Mouse (Mus musculus) lung, embryonic 14.5 days (tissue): ENCODE data around the gene Rpia. TPM values are rescaled to one million over a fixed set of nuclear protein-coding genes. Genes with fewer than 3 reads are reported as not detected.

Experiments
- ATAC-seq: fragments of 200-750 bp; cut with Nextera tagmentation; 2 replicates; pipeline ENCODE4 v1.8.0; 2017; ENCODE audit warnings: mild to moderate bottlenecking, moderate TSS enrichment, moderate library complexity; ENCODE audit not compliant: insufficient read depth
- DNase-seq: peaks from one replicate; pipeline ENCODE4 v3.0.0-alpha.2; 2015
- H3K27ac ChIP-seq: fragments of 300-500 bp; sonication (generic); 2 replicates; pipeline ENCODE4 v1.5.1; 2014; ENCODE audit warnings: low read depth, mild to moderate bottlenecking, moderate library complexity
- H3K27me3 ChIP-seq: fragments of 300-500 bp; sonication (generic); 2 replicates; pipeline ENCODE4 v1.6.1; 2014; ENCODE audit warnings: low read length, control low read depth; ENCODE audit not compliant: insufficient read depth
- H3K36me3 ChIP-seq: fragments of 300-500 bp; sonication (generic); 2 replicates; pipeline ENCODE4 v1.6.1; 2014; ENCODE audit warnings: control low read depth; ENCODE audit not compliant: insufficient read depth
- H3K4me1 ChIP-seq: fragments of 300-500 bp; sonication (generic); 2 replicates; pipeline ENCODE4 v1.6.1; 2014; ENCODE audit warnings: antibody characterized with exemption, control low read depth; ENCODE audit not compliant: insufficient read depth
- H3K4me2 ChIP-seq: fragments of 300-500 bp; sonication (generic); 2 replicates; pipeline ENCODE4 v1.6.1; 2014; ENCODE audit warnings: mild to moderate bottlenecking
- H3K4me3 ChIP-seq: fragments of 300-500 bp; sonication (generic); 2 replicates; pipeline ENCODE4 v1.5.1; 2014; ENCODE audit warnings: low read depth, low read length
- H3K9ac ChIP-seq: fragments of 300-500 bp; sonication (generic); 2 replicates; pipeline ENCODE4 v1.6.1; 2014
- H3K9me3 ChIP-seq: fragments of 300-500 bp; sonication (generic); 2 replicates; pipeline ENCODE4 v1.6.1; 2016; ENCODE audit warnings: low read depth, low read length, control low read depth
- CTCF ChIP-seq: IDR thresholded peaks from 2 replicates; pipeline ENCODE4 v1.5.1; 2016; ENCODE audit warnings: antibody characterized with exemption, low read depth
- WGBS: fragments of 180-500 bp; shearing (Covaris S2); extraction: QIAGEN DNeasy Blood & Tissue Kit; methylation state at CpG from one replicate; pipeline ENCODE4 v1.1.7; 2014; 5-methylcytosine and 5-hydroxymethylcytosine counted together
- polyA plus RNA-seq: library from polyadenylated mRNA; unstranded; fragments of >200 nt; fragmentation: Nextera tagmentation; extraction: Ambion mirVana; gene quantifications from 2 replicates; pipeline ENCODE4 v1.2.1, GENCODE M21; 2014

Gene Rpia
- polyA plus RNA-seq, 1 experiment from 2014 or later = 2.5 TPM

DNA sequence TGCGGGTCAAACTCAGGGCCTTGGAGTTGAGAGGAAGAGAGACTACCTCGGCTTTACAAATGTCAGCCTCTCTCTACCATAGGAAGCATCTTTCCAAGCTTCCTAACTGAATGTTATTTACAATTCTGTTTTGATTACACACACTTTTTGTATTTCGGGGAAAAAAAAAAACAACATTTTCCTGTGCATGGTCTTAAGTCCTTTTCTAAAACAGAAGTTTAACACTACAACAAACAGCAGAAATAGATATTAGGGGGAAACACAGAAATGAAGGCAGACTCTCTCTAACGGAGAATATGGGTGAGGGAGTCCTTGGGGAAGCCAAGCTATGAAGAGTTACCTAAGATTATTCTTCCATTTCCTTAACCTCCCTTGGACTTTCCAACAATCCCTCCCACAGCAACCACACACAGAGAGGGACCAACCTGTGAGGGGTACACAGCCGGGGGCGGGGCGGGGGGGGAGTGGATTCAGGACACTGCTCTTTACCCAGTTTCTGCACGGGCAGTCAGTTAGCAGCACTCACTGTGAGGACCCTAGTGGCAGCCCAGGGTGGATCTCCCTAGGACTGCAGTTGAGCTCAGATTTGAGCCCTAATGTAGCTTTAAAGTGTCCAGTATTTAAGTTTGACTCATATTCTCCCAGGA lies 40.7 kb downstream of the Rpia start:
- WGBS = 55% methylated on average over 8 of the region's 8 CpGs
- ATAC-seq (no peak), DNase-seq (no peak)
- no peak overlapping the region for H3K4me2 ChIP-seq
- H3K27ac ChIP-seq = no peak overlapping the region
- H3K36me3 ChIP-seq = no peaks in the 10 kb centered on the region
- H3K27me3 ChIP-seq = no peaks in the 10 kb centered on the region
- no peaks in the 10 kb centered on the region for H3K4me1 ChIP-seq
- TF ChIP-seq CTCF = no peak
- no peak overlapping the region for H3K4me3 ChIP-seq
- no peaks in the 10 kb centered on the region for H3K9me3 ChIP-seq
- no peak overlapping the region for H3K9ac ChIP-seq

- no peaks in the 10 kb centered on the region for H3K27me3 ChIP-seq
- WGBS = 75% methylated on average over 1 of the region's 1 CpGs
- no peak overlapping the region for H3K9ac ChIP-seq
- H3K4me2 ChIP-seq = no peak overlapping the region
- no peaks in the 10 kb centered on the region for H3K9me3 ChIP-seq
- no peak for ATAC-seq
- no peaks in the 10 kb centered on the region for H3K36me3 ChIP-seq
- H3K4me3 ChIP-seq = no peak overlapping the region
- H3K27ac ChIP-seq = no peak overlapping the region
- no peak for DNase-seq
- no peaks in the 10 kb centered on the region for H3K4me1 ChIP-seq
- TF ChIP-seq CTCF = no peak
Measured at GRCm38 (mm10) chr6:70749750-70750149, 42.3 kb downstream of the Rpia start.

DNA sequence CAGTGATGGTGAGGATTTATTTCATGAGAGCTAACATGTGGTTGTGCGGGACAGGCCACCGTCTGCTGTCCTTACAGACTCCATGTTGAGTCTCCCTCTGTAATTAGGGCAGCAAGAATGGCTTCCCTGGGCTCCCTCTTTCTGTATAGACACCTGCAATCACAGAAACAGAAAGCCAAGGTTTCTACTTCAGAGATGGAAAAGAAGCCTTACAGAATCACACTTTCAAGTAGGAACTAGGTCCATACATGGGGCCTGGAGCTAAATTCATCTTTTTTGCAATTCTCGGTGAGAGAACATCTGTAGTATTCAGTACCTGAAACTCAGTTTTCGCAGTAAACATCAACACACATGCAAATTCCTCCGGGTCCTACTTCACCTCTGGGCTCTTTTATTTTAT lies 44.3 kb downstream of the Rpia start:
- Histone ChIP-seq H3K9ac (no peak overlapping the region), H3K4me2 (no peak overlapping the region), H3K4me1 (no peaks in the 10 kb centered on the region), H3K9me3 (no peaks in the 10 kb centered on the region), H3K27me3 (no peaks in the 10 kb centered on the region), H3K27ac (no peak overlapping the region), H3K36me3 (no peaks in the 10 kb centered on the region), H3K4me3 (no peak overlapping the region)
- TF ChIP-seq CTCF = no peak
- ATAC-seq = no peak
- no peak for DNase-seq
- 85% methylated on average over 5 of the region's 5 CpGs for WGBS

GRCm38 (mm10) chr6:70743902-70744301 lies 48.1 kb downstream of the Rpia start:
- Histone ChIP-seq H3K4me3 (no peak overlapping the region), H3K9ac (no peak overlapping the region), H3K4me2 (no peak overlapping the region), H3K27me3 (no peaks in the 10 kb centered on the region), H3K4me1 (no peaks in the 10 kb centered on the region; the same call in 1 of the 2 replicates), H3K36me3 (no peaks in the 10 kb centered on the region), H3K27ac (no peak overlapping the region), H3K9me3 (no peaks in the 10 kb centered on the region)
- DNase-seq = no peak
- 77% methylated on average over 5 of the region's 5 CpGs for WGBS
- no peak for TF ChIP-seq CTCF
- no peak for ATAC-seq

DNA sequence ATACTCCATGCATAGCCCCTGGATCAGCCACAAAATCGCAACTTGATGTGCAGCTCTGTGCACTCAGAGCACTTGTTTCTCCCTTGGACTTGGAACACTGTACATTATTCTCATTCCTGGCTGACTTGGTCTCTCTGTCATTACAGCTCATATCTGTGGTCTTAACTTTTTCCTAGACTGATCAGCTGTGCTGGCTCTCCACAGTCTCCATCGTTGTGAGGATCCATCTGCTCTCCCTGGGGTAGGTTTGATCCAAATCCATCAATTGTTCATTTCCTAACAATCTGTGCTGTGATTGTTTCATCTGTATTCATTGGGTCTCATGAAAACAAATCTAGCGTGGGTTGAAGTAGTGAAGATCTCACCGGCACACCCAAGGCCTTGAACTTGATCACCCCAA lies 49.2 kb downstream of the Rpia start:
- H3K4me3 ChIP-seq = no peak overlapping the region
- H3K9ac ChIP-seq = no peak overlapping the region
- H3K27ac ChIP-seq = no peak overlapping the region
- no peaks in the 10 kb centered on the region; the same call in 1 of the 2 replicates for H3K4me1 ChIP-seq
- H3K36me3 ChIP-seq = no peaks in the 10 kb centered on the region
- 91% methylated on average over 4 of the region's 4 CpGs for WGBS
- ATAC-seq (no peak), DNase-seq (no peak)
- no peak overlapping the region for H3K4me2 ChIP-seq
- no peaks in the 10 kb centered on the region for H3K9me3 ChIP-seq
- no peaks in the 10 kb centered on the region for H3K27me3 ChIP-seq
- no peak for TF ChIP-seq CTCF

- DNase-seq = no peak
- no peaks in the 10 kb centered on the region for H3K27me3 ChIP-seq
- H3K36me3 ChIP-seq = no peaks in the 10 kb centered on the region
- H3K9me3 ChIP-seq = no peaks in the 10 kb centered on the region
- TF ChIP-seq CTCF = no peak
- H3K4me1 ChIP-seq = no peaks in the 10 kb centered on the region; the same call in 1 of the 2 replicates
- H3K4me3 ChIP-seq = no peak overlapping the region
- no peak for ATAC-seq
- no peak overlapping the region for H3K4me2 ChIP-seq
- H3K27ac ChIP-seq = no peak overlapping the region
- no peak overlapping the region for H3K9ac ChIP-seq
Measured at GRCm38 (mm10) chr6:70740535-70740934, 51.5 kb downstream of the Rpia start.

GRCm38 (mm10) chr6:70739456-70739855 lies 52.6 kb downstream of the Rpia start:
- no peaks in the 10 kb centered on the region for H3K27me3 ChIP-seq
- TF ChIP-seq CTCF = no peak
- no peak overlapping the region for H3K4me3 ChIP-seq
- ATAC-seq = no peak
- H3K4me1 ChIP-seq = no peaks in the 10 kb centered on the region; the same call in 1 of the 2 replicates
- DNase-seq = no peak
- H3K27ac ChIP-seq = no peak overlapping the region
- no peaks in the 10 kb centered on the region for H3K9me3 ChIP-seq
- WGBS = 59% methylated on average over 1 of the region's 1 CpGs
- H3K36me3 ChIP-seq = no peaks in the 10 kb centered on the region
- no peak overlapping the region for H3K4me2 ChIP-seq
- no peak overlapping the region for H3K9ac ChIP-seq
